Mouse (Mus musculus) adrenal gland, adult 2 months (tissue): ENCODE data around the gene Slco1a5. TPM values are rescaled to one million over a fixed set of nuclear protein-coding genes. Genes with fewer than 3 reads are reported as not detected.
A peak's percentile ranks its signal among the peaks of the same experiment; 100 is the strongest.
"Not testable (repeated sequence)": the region's sequence is repeated elsewhere in the genome, so short reads cannot be mapped to it uniquely, and the experiment has no call there.

ENCODE experiments used
- DNase-seq: peaks from one replicate; pipeline ENCODE4 v3.0.0; 2021
- long read RNA-seq: library from polyadenylated mRNA; stranded (forward); transcript quantifications from one replicate; pipeline ENCODE4 v2.0.0, GENCODE M21; 2021
- polyA plus RNA-seq: library from polyadenylated mRNA; depleted of rRNA; stranded (reverse); fragments of >200 nt; gene quantifications from 2 replicates; pipeline ENCODE4 v1.2.3, GENCODE M21; 2012; rRNA removed
- total RNA-seq, 2 experiments: library from RNA; stranded (reverse); gene quantifications; 2 replicates each; pipeline ENCODE4 v1.2.3; 2021

Slco1a5 gene
- not detected for total RNA-seq
- not detected in 2 replicates for polyA plus RNA-seq
- long read RNA-seq: 0 reads

GRCm38 (mm10) chr6:142322881-142323280 is at the start of gene Slco1a5:
Slco1a5 (minus strand) TSS chr6:142322981.
- DNase-seq: no peak

GRCm38 (mm10) chr6:142369568-142369967 is 46.8 kb upstream of the Slco1a5 start:
- DNase-seq: no peak

GRCm38 (mm10) chr6:142367565-142367964 is 44.8 kb upstream of the Slco1a5 start:
- no peak for DNase-seq

- DNase-seq: no peak
Measured at GRCm38 (mm10) chr6:142366473-142367018, 43.8 kb upstream of the Slco1a5 start.

- peak; percentile 6 for DNase-seq
Measured at GRCm38 (mm10) chr6:142365742-142366472, 43.1 kb upstream of the Slco1a5 start.

- DNase-seq: peak; percentile 6
Measured at GRCm38 (mm10) chr6:142363019-142363576, 40.3 kb upstream of the Slco1a5 start.

- no peak for DNase-seq
Measured at GRCm38 (mm10) chr6:142362036-142362435, 39.3 kb upstream of the Slco1a5 start.

GRCm38 (mm10) chr6:142357106-142357505 is 34.3 kb upstream of the Slco1a5 start:
- no peak for DNase-seq

- DNase-seq: not testable (repeated sequence)
Measured at GRCm38 (mm10) chr6:142352099-142352498, 29.3 kb upstream of the Slco1a5 start.

- DNase-seq: no peak
Measured at GRCm38 (mm10) chr6:142347431-142348385, 24.9 kb upstream of the Slco1a5 start.

- no peak for DNase-seq
Measured at GRCm38 (mm10) chr6:142346181-142347110, 23.7 kb upstream of the Slco1a5 start.

- peak; percentile 90 for DNase-seq
Measured at GRCm38 (mm10) chr6:142345440-142346038, 22.8 kb upstream of the Slco1a5 start, which contains the start of gene Pyroxd1. Pyroxd1 (plus strand) TSS chr6:142345654.

GRCm38 (mm10) chr6:142343561-142343960 is 20.8 kb upstream of the Slco1a5 start:
- no peak for DNase-seq

GRCm38 (mm10) chr6:142339576-142339975 is 16.8 kb upstream of the Slco1a5 start:
- DNase-seq: no peak

GRCm38 (mm10) chr6:142338961-142339360 is 16.2 kb upstream of the Slco1a5 start:
- DNase-seq: no peak

- DNase-seq: no peak
Measured at GRCm38 (mm10) chr6:142329201-142329600, 6.4 kb upstream of the Slco1a5 start.

GRCm38 (mm10) chr6:142326598-142326997 is 3.8 kb upstream of the Slco1a5 start:
- DNase-seq: no peak

- DNase-seq: no peak
Measured at GRCm38 (mm10) chr6:142317106-142317505, 5.7 kb downstream of the Slco1a5 start.

GRCm38 (mm10) chr6:142314285-142314684 is 8.5 kb downstream of the Slco1a5 start:
- DNase-seq: no peak

GRCm38 (mm10) chr6:142305076-142305475 is 17.7 kb downstream of the Slco1a5 start:
- no peak for DNase-seq
